Mouse (Mus musculus): Measurements from ENCODE around the gene Rdh8.

The Rdh8 gene

DNA sequence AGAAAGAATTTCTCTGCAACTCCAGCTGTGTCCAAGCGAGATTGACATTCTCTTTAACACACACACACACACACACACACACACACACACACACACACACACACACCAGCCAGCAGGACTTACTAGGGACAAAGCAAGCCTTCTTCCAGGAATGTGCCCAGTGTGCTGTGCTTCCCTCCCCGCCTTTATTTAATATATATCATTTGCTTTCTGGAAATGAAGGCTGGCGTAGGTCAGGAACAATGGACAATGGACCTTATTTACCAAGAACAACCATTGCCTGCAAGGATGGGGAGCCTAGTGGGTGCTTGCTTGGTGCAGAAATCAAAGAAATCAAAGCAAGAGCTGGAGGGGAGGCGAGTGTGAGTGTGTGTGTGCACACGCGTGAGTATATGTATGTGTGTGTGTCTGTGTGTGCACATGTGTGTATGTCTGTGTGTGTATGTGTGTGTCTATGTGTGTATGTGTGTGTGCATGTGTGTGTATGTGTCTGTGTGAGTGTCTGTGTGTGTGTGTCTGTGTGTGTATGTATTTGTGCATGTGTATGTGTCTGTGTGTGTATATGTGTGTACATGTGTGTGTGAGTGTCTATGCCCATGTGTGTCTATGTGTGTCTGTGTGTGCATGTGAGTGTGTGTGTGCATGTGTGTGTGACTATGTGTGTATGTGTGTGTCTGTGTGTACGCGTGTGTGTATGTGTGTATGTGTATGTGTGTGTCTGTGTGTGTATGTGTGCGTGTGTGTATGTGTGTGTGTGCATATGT, 19.1 kb downstream of the Rdh8 start:
- no peak for DNase-seq

DNA sequence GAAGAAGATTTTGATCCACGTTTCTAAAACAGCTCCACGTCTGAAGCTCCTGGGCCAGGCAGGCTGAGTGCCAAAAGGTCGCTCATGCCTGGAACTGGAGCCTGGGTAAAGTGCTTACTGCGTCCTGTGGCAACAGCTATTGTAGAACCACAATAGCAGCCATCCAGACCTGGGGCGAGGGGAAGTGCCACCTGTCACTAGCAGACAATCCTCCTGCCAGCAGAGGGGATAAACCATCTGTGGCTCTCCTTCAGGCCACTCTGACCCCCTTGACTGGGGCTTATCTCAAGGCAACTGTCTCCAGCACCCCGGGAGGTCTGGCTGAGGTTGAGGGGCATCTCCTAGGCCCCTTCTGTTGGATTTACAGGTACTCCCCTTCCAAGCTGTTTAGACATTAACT, 20.6 kb downstream of the Rdh8 start:
- DNase-seq: no peak

GRCm38 (mm10) chr9:20842211-20842610, 23.9 kb downstream of the Rdh8 start:
- no peak for DNase-seq

- peak; percentile 15 for DNase-seq
These were observed 24.4 kb downstream of the Rdh8 start for GRCm38 (mm10) chr9:20842670-20843069.

GRCm38 (mm10) chr9:20850179-20850578, 31.9 kb downstream of the Rdh8 start:
- DNase-seq: no peak

GRCm38 (mm10) chr9:20857131-20857530, 38.8 kb downstream of the Rdh8 start:
- no peak for DNase-seq

- no peak for DNase-seq
These were observed 41.6 kb downstream of the Rdh8 start for GRCm38 (mm10) chr9:20859926-20860325.

- no peak for DNase-seq
These were observed 43.5 kb downstream of the Rdh8 start for GRCm38 (mm10) chr9:20861821-20862220.

- DNase-seq: no peak
These were observed 43.9 kb downstream of the Rdh8 start for GRCm38 (mm10) chr9:20862225-20862624.

- DNase-seq: peak; percentile 9
These were observed 48.6 kb downstream of the Rdh8 start for GRCm38 (mm10) chr9:20866879-20867278.

GRCm38 (mm10) chr9:20868448-20869001, 50.2 kb downstream of the Rdh8 start, which contains the start of gene A230050P20Rik:
Gene A230050P20Rik, plus strand, starts transcription at chr9:20868642.
- peak; percentile 75 for DNase-seq

DNA sequence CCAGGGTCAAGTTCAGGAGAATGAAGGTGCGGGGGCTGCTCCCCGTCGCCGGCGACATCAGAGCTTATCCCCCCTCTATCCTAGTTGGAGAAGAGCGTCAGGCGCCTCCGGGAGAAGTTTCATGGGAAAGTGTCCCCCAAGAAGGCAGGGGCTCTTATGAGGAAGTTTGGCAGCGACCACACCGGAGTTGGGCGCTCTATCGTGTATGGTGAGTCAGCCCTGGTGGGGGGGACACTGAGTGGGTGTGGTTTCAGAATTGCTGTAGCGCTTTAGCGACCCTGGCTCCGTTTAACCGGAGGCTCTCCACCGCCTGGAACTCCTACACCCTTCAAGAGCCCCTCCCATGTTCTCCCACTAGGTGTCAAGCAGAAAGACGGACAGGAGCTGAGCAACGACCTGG, 50.9 kb downstream of the Rdh8 start:
- peak; percentile 37 for DNase-seq

DNA sequence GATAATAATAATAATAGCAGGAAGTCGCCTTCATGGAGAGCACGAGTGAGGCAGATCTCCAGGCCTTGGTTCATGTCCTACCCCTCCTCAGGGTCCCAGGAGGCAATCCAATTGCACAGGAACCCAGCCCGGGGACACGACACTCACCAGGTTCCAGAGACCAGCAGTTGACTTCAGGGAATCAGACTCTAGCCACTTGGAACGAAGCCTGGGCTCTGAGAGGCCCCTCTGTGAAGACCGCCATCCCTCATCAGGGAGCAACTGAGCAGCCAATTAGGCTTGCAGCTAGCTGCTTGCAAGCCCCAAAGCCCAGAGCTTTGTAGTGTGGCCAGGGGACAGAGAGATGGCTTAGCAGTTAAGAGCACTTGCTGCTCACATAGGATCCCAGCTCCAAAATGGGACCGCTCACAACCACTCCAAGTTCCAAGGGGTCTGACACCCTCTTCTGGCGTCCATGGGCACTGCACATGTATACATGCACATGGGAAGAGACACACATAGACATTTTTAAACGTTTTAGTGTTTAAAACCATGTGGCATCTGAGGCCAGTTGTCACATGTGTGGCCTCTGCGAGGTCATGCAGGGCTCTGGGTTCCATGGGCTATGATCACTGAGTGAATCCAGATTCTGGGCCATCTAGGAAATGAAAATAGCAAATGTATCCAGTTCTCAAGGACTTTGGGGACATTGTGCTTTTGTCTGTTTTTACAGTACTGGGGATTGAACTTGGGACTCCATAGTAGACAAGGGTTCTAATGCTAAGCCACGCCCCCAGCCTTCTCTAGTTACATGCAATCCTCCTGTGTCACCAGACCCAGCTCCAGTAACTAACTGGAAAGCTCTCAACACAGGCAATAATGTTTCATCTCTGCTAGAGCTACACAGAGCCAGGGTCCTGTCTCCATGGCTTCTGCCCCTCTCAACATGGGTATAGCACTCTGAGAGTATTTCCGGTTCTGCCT, 52.2 kb downstream of the Rdh8 start:
- peak; percentile 38 for DNase-seq

DNA sequence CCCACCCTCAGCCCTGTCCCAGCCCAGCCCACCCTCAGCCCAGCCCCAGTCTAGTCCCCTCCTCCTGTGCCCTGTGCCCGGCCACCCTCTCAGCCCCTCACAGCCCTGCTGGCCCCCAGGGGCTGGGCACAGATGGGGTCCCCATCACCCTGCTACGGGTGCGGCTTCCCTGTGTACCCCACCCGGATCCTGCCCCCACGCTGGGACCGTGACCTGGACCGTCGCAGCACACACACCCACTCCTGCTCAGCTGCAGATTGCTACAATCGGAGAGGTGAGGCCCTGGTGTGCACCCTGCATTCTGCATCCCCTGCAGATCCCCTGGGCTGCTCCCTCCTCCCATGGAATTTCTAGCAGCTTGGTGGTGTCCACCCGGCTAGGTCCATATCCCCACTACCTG, 54.7 kb downstream of the Rdh8 start:
- peak; percentile 30 for DNase-seq

DNA sequence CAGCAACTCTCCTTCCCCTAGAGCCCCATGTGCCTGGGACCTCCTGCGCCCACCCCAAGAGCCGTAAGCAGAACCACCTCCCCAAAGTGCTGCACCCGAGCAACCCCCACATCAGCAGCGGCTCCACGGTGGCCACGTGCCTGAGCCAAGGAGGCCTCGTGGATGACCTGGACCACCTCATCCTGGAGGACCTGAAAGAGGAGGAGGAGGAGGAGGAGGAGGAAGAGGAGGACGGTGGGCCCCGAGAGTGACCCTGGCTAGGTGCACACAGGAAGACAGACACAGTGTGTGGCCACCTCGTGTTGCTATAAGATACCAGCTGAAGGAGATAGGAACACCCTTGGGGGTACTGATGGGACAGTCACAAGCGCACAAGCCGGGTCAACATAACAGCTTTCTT, 55.2 kb downstream of the Rdh8 start:
- DNase-seq: peak; percentile 27

GRCm38 (mm10) chr9:20875021-20875790, 56.9 kb downstream of the Rdh8 start:
- peak; percentile 57 for DNase-seq

All from cerebellum, adult 9-10 months (tissue).